Mouse (Mus musculus): ENCODE measurements around the gene Vps16. TPM values are rescaled to one million over a fixed set of nuclear protein-coding genes. Genes with fewer than 3 reads are reported as not detected.

Gene Vps16
- total and polyA plus RNA-seq, 3 experiments, result 76.7 to 119 (median 113) TPM

DNA sequence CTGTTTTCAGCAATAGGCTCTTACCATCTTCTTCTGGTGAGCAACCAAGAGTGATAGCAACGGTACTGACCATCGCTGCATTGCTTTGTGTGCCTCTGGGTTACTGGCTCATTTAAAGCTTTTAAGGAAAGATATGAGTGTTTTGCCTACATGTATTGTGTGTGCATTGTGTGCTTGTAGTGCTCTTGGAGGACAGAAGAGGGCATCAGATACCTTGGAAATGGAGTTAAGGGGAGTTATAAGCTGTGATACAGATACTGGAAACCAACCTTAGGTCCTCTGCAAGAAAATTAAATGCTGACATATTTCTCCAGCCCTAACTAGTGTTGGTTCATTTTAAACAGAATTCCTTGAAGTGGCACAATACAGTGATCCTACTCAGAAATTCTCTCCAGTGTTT is 35.3 kb upstream of the Vps16 start:
- peak; percentile 79 for TF ChIP-seq RAD21 (IDR thresholded peaks at IDR 0.05; ENCODE audit: low read depth, low read length)
- no peak for TF ChIP-seq E2F4 (IDR thresholded peaks at IDR 0.05; ENCODE audit: insufficient replicate concordance, low read depth, low read length)
- no peak for TF ChIP-seq ZC3H11A (IDR thresholded peaks at IDR 0.05; ENCODE audit: low read depth, low read length)
- TF ChIP-seq SMC3 (IDR thresholded peaks at IDR 0.05; ENCODE audit: low read depth, low read length), result peak; percentile 65
- no peak for TF ChIP-seq POLR2A (IDR thresholded peaks at IDR 0.05; ENCODE audit: low read depth, low read length)
- no peak for TF ChIP-seq MAX (IDR thresholded peaks at IDR 0.05; ENCODE audit: low read length)
- TF ChIP-seq USF1 (IDR thresholded peaks at IDR 0.05; ENCODE audit: low read depth, low read length), result no peak
- peak; percentile 32 to 73; a peak in 3 of 4 replicates for TF ChIP-seq CTCF (conservative IDR thresholded peaks at IDR 0.05 in 1 of 2, IDR thresholded peaks at IDR 0.05 in 1 of 2; ENCODE audit: low read depth in 2 of 2, low read length in 2 of 2)
- TF ChIP-seq NRF1 (IDR thresholded peaks at IDR 0.05; ENCODE audit: low read depth, low read length), result no peak
- no peak for TF ChIP-seq MEF2A (IDR thresholded peaks at IDR 0.05; ENCODE audit: borderline replicate concordance, low read depth, low read length)
- TF ChIP-seq ETS1 (conservative IDR thresholded peaks at IDR 0.05; ENCODE audit: low read depth, low read length), result no peak
- TF ChIP-seq BHLHE40 (IDR thresholded peaks at IDR 0.05; ENCODE audit: low read depth, low read length), result no peak
- TF ChIP-seq UBTF (IDR thresholded peaks at IDR 0.05; ENCODE audit: low read depth, low read length), result no peak
- no peak for TF ChIP-seq MYC (IDR thresholded peaks at IDR 0.05; ENCODE audit: low read depth, low read length)
- no peak for TF ChIP-seq SIN3A (IDR thresholded peaks at IDR 0.05; ENCODE audit: low read length)
- no peak for TF ChIP-seq ZNF384 (IDR thresholded peaks at IDR 0.05; ENCODE audit: low read depth, low read length)
- no peak for TF ChIP-seq TCF12 (IDR thresholded peaks at IDR 0.05; ENCODE audit: low read depth, low read length)
- no peak for TF ChIP-seq MXI1 (IDR thresholded peaks at IDR 0.05; ENCODE audit: low read depth, low read length)
- no peak for TF ChIP-seq ZKSCAN1 (IDR thresholded peaks at IDR 0.05; ENCODE audit: borderline replicate concordance, low read depth, low read length)
- Histone ChIP-seq H3K36me3 (replicated peaks in 1 of 2; ENCODE audit: control insufficient read depth in 1 of 2, insufficient read depth in 1 of 2, low read length in 1 of 2) (no peaks in the 10 kb centered on the region), H3K27ac (ENCODE audit: insufficient read depth, low read depth) (no peak overlapping the region), H3K4me2 (ENCODE audit: insufficient read depth, low read depth, poor library complexity, severe bottlenecking) (no peak overlapping the region), H3K9me3 (replicated peaks; ENCODE audit: low read length) (no peaks in the 10 kb centered on the region), H3K27me3 (replicated peaks) (peaks cover 7% of the 10 kb centered on the region), H3K4me1 (ENCODE audit: control insufficient read depth in 1 of 2, insufficient read depth in 2 of 2) (peaks cover 0 to 17% of the 10 kb centered on the region in 2 experiments; a peak in 2 of 4 replicates), H3K4me3 (replicated peaks in 1 of 3; ENCODE audit: low read depth in 2 of 3, low read length in 2 of 3, poor library complexity in 1 of 3) (no peak overlapping the region), H3K9ac (ENCODE audit: insufficient read depth, low read depth) (no peak overlapping the region), H3K79me2 (replicated peaks; ENCODE audit: control insufficient read depth, extremely low read depth, insufficient read depth, poor library complexity, severe bottlenecking) (no peaks in the 10 kb centered on the region)
- dilution Hi-C loops (cut with MboI; ENCODE audit: extremely low pct_ligation_motif_present, extremely low pct_unique_long_range_greater_than_20kb, low sequenced_read_pairs) (no loop called here), in situ Hi-C loops (cut with MboI; ENCODE audit: low pct_ligation_motif_present, low pct_unique_long_range_greater_than_20kb, low sequenced_read_pairs) (no loop called here)
- peak; percentile 46 for DNase-seq (ENCODE audit: extremely low read depth)

DNA sequence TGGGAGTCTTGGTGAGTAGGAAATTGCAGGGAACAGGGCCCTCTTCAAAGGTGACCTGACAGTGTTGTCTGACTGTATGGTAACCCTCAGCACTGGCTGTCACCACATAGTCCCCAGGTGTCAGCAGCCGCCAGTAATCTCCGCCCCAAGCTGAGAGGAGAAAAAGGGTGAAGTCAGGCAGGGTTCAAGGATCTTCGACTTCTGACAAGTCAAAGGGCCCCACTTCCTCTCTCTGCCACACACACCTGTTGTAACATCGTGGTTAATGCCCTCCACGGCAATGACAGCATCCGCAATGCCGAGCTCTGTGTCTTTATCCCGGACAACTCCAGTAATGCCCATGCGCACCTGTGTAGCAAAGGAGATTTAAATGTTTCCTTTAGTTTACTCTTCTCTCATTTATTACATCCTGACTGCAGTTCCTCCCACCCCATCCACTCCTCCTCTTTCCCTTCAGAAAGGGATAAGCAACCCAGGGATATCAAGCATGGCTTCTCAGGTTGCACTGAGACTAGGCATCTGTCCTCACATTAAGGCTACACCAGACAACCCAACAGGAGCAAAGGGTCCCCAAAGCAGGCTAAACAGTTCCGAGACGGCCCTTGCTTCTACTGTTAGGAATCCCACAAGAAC is 33.0 kb upstream of the Vps16 start:
- H3K4me2 ChIP-seq (ENCODE audit: insufficient read depth, low read depth, poor library complexity, severe bottlenecking), result no peak overlapping the region
- H3K4me3 ChIP-seq (replicated peaks in 1 of 3; ENCODE audit: low read depth in 2 of 3, low read length in 2 of 3, poor library complexity in 1 of 3), result no peak overlapping the region
- H3K27ac ChIP-seq (ENCODE audit: insufficient read depth, low read depth), result no peak overlapping the region
- in situ Hi-C loops (cut with MboI; ENCODE audit: low pct_ligation_motif_present, low pct_unique_long_range_greater_than_20kb, low sequenced_read_pairs), result no loop called here
- no peaks in the 10 kb centered on the region for H3K9me3 ChIP-seq (replicated peaks; ENCODE audit: low read length)
- H3K36me3 ChIP-seq (replicated peaks in 1 of 2; ENCODE audit: control insufficient read depth in 1 of 2, insufficient read depth in 1 of 2, low read length in 1 of 2), result no peaks in the 10 kb centered on the region
- no peaks in the 10 kb centered on the region for H3K79me2 ChIP-seq (replicated peaks; ENCODE audit: control insufficient read depth, extremely low read depth, insufficient read depth, poor library complexity, severe bottlenecking)
- peaks cover 0 to 17% of the 10 kb centered on the region in 2 experiments; a peak in 2 of 4 replicates for H3K4me1 ChIP-seq (ENCODE audit: control insufficient read depth in 1 of 2, insufficient read depth in 2 of 2)
- H3K27me3 ChIP-seq (replicated peaks), result no peaks in the 10 kb centered on the region
- no peak overlapping the region for H3K9ac ChIP-seq (ENCODE audit: insufficient read depth, low read depth)
- TF ChIP-seq KAT2A (IDR thresholded peaks at IDR 0.05; ENCODE audit: insufficient replicate concordance, low read length), result no peak
- dilution Hi-C loops (cut with MboI; ENCODE audit: extremely low pct_ligation_motif_present, extremely low pct_unique_long_range_greater_than_20kb, low sequenced_read_pairs), result no loop called here
- no peak for DNase-seq (ENCODE audit: extremely low read depth)
